Mouse (Mus musculus): ENCODE results near the gene Ergic1. TPM values are rescaled to one million over a fixed set of nuclear protein-coding genes. Genes with fewer than 3 reads are reported as not detected.

Gene Ergic1
- 97.3 and 102 TPM in 2 replicates for polyA plus RNA-seq (2015; fragmentation: Nextera tagmentation; extraction: Ambion mirVana)

GRCm38 (mm10) chr17:26561290-26561640, at the start of gene Ergic1:
TSS of gene Ergic1 (plus strand) at chr17:26561489.
- Histone ChIP-seq H3K9me3 (no peaks in the 10 kb centered on the region), H3K27ac (peak within 1 kb of the TSS; percentile 69), H3K27me3 (no peaks in the 10 kb centered on the region), H3K9ac (peak within 1 kb of the TSS; percentile 57), H3K36me3 (peaks cover 7% of the 10 kb centered on the region; the same call in 1 of the 2 replicates), H3K4me3 (peak within 1 kb of the TSS; percentile 71), H3K4me1 (peaks cover 28% of the 10 kb centered on the region), H3K4me2 (peak within 1 kb of the TSS; percentile 61)
- ATAC-seq (ENCODE audit: borderline replicate concordance, extremely low read depth, low FRiP score, low TSS enrichment) = peak; percentile 98
- 1% methylated on average over 22 of the region's 36 CpGs for WGBS

DNA sequence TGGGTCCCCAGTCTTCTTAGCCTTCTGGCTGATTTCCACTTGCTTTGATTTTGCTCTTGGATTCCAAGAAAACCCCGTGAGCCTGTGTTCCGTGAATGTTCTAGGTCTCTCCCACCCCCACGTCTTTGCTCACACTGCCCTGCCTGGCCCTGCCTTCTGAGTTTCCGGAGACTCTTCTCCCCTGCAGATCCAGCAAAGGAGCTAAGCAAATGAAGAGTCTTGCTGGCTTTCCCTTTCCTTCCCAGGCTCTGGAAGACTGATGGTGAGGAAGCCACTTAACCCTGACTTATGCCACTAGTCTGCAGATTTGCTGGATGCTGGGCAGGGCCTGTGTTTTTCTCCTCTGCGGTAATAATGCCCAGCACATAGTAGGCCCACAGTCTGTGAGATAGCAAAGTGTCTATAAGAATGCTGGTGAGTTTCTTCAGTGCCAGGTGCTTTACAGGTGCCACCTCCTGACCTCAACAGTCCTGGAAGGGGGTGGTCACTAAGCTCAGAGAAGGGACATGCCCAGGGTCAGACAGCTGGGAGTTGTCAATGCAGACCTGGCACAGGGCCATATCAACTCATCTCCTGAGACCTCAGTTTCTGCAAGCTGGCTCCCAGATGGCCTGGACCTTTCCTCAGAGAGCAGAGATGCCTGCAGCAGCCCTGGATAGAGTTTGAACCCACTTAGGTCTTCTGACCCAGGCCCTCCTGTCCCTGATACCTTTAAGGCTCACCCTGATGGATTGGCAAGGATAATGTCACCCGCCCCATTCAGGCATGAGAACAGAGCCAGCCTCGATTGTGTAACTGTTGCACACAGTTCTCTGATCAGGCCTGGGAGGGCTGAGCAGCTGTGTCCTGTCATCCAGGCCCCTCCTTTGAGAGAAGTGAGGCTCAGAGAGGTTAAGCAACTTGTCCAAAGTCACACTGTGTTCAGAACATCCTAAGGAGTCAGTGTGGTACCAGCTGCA, 49.2 kb upstream of the Ergic1 start:
- H3K4me3 ChIP-seq = no peak overlapping the region
- no peak overlapping the region for H3K4me2 ChIP-seq
- peak; percentile 16; the same call in 1 of the 2 replicates for ATAC-seq (ENCODE audit: borderline replicate concordance, extremely low read depth, low FRiP score, low TSS enrichment)
- peaks cover 48% of the 10 kb centered on the region for H3K4me1 ChIP-seq
- no peaks in the 10 kb centered on the region for H3K27me3 ChIP-seq
- WGBS = 48% methylated on average over 7 of the region's 7 CpGs
- no peak overlapping the region for H3K9ac ChIP-seq
- no peaks in the 10 kb centered on the region for H3K9me3 ChIP-seq
- peak overlapping the region; percentile 72 for H3K27ac ChIP-seq
- H3K36me3 ChIP-seq = no peaks in the 10 kb centered on the region

DNA sequence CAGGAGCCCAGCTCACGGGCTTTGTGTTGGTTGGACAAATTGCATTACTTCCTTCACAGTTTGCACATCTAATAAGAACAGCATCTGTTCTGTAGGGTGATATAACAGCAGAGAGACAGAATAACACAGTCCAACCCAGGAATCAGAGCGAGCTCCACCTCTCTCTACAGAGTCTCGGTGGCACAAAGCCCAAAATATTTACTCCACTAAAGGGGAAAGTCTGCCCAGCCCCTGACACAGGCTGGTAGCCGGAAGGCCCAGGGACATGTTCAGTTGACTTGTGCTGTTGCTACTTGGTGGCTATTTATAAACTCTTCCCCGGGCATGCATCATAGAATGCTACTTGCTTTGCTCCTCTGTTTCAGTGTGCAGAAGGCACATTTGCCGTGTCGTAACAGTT, 48.3 kb upstream of the Ergic1 start:
- Histone ChIP-seq H3K4me1 (peaks cover 47% of the 10 kb centered on the region), H3K36me3 (no peaks in the 10 kb centered on the region), H3K27me3 (no peaks in the 10 kb centered on the region), H3K27ac (peak overlapping the region; percentile 72), H3K9me3 (no peaks in the 10 kb centered on the region), H3K4me2 (no peak overlapping the region), H3K9ac (no peak overlapping the region), H3K4me3 (no peak overlapping the region)
- ATAC-seq (ENCODE audit: borderline replicate concordance, extremely low read depth, low FRiP score, low TSS enrichment) = no peak
- WGBS = 41% methylated on average over 7 of the region's 7 CpGs

- 80% methylated on average over 6 of the region's 6 CpGs for WGBS
- Histone ChIP-seq H3K9me3 (no peaks in the 10 kb centered on the region), H3K4me1 (peaks cover 47% of the 10 kb centered on the region), H3K4me3 (no peak overlapping the region), H3K4me2 (no peak overlapping the region), H3K27ac (peak overlapping the region; percentile 72; the same call in 1 of the 2 replicates), H3K27me3 (no peaks in the 10 kb centered on the region), H3K9ac (no peak overlapping the region), H3K36me3 (no peaks in the 10 kb centered on the region)
- ATAC-seq (ENCODE audit: borderline replicate concordance, extremely low read depth, low FRiP score, low TSS enrichment) = no peak
These were observed 47.6 kb upstream of the Ergic1 start for GRCm38 (mm10) chr17:26513459-26514290.

- Histone ChIP-seq H3K9ac (no peak overlapping the region), H3K4me2 (no peak overlapping the region)
These were observed 46.7 kb upstream of the Ergic1 start for GRCm38 (mm10) chr17:26514581-26515030.

DNA sequence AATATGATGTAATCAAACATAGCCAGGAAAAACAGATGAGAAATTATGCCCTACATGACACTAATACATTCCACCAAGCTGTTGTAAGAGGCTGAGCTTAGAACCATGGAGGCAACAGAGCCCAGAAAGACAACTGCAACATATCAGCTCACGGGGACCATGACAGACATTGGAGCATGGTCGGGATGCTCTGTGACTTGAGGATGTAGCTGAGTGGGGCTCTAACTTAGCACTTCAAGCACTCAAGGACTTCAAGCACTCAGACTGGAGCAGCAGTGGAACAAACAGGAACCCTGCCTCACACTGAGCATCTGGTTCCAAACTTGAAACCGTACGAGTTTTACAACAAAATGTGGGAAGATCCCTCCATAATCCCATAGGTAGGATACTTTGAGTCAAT, 45.6 kb upstream of the Ergic1 start:
- Histone ChIP-seq H3K4me3 (no peak overlapping the region), H3K36me3 (no peaks in the 10 kb centered on the region), H3K9ac (no peak overlapping the region), H3K4me2 (no peak overlapping the region), H3K27me3 (no peaks in the 10 kb centered on the region), H3K4me1 (peaks cover 31% of the 10 kb centered on the region), H3K27ac (no peak overlapping the region), H3K9me3 (no peaks in the 10 kb centered on the region)
- 59% methylated on average over 4 of the region's 4 CpGs for WGBS
- no peak for ATAC-seq (ENCODE audit: borderline replicate concordance, extremely low read depth, low FRiP score, low TSS enrichment)

More at GRCm38 (mm10) chr17:26514581-26515030, 46.7 kb upstream of the Ergic1 start:
- Histone ChIP-seq H3K9me3 (no peaks in the 10 kb centered on the region), H3K36me3 (no peaks in the 10 kb centered on the region), H3K27ac (no peak overlapping the region), H3K4me1 (peaks cover 40% of the 10 kb centered on the region), H3K4me3 (no peak overlapping the region), H3K27me3 (no peaks in the 10 kb centered on the region)
- WGBS = 85% methylated on average over 3 of the region's 3 CpGs
- ATAC-seq (ENCODE audit: borderline replicate concordance, extremely low read depth, low FRiP score, low TSS enrichment) = no peak

DNA sequence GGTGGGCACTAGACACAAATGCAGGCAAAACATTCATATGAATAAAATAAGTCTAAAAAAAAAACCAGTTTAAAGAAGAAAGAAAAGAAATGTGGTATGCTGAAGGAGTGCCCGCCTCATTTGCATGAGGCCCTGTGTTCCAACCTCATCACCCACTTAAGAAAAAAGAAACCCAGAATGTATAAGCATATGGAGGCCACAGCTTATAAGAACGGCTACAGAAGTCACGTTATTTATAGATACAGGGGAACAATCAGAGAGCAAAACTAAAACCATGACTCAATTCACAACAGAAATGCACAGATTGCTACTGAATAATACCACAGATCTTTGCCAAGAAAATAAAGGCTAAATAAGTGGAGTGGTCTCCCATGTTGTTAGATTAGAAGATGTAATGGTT, 43.0 kb upstream of the Ergic1 start:
- Histone ChIP-seq H3K4me2 (no peak overlapping the region), H3K4me1 (peaks cover 7% of the 10 kb centered on the region; the same call in 1 of the 2 replicates), H3K27me3 (no peaks in the 10 kb centered on the region), H3K27ac (no peak overlapping the region), H3K9ac (no peak overlapping the region), H3K9me3 (no peaks in the 10 kb centered on the region), H3K36me3 (no peaks in the 10 kb centered on the region), H3K4me3 (no peak overlapping the region)
- WGBS = 73% methylated on average over 3 of the region's 3 CpGs
- ATAC-seq (ENCODE audit: borderline replicate concordance, extremely low read depth, low FRiP score, low TSS enrichment) = no peak

- no peaks in the 10 kb centered on the region for H3K9me3 ChIP-seq
- no peak overlapping the region for H3K27ac ChIP-seq
- no peak for ATAC-seq (ENCODE audit: borderline replicate concordance, extremely low read depth, low FRiP score, low TSS enrichment)
These were observed 38.6 kb upstream of the Ergic1 start for GRCm38 (mm10) chr17:26522711-26523110.

DNA sequence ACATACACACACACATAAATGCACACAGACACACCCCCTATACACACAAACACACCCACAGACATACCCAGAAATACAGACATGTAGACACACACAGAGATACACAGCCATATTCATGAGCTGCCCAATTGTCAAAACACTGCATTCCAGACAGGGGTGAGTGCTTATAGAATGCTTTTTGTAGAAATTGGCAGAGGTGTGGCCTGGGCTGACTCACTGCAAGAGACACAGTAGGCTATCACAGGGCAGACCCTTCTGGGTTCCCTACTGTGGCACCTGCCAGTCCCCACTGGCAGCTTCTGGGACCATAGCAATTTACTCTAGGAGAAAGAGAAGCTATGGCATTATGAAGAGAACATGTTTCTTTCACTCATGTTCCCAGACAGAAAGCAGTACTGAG, 37.0 kb upstream of the Ergic1 start:
- H3K27me3 ChIP-seq = no peaks in the 10 kb centered on the region
- no peak overlapping the region for H3K27ac ChIP-seq
- no peak overlapping the region for H3K4me2 ChIP-seq
- H3K4me1 ChIP-seq = no peaks in the 10 kb centered on the region
- no peaks in the 10 kb centered on the region for H3K9me3 ChIP-seq
- no peak overlapping the region for H3K4me3 ChIP-seq
- no peak for ATAC-seq (ENCODE audit: borderline replicate concordance, extremely low read depth, low FRiP score, low TSS enrichment)
- no peak overlapping the region for H3K9ac ChIP-seq
- no peaks in the 10 kb centered on the region for H3K36me3 ChIP-seq

More at GRCm38 (mm10) chr17:26522711-26523110, 38.6 kb upstream of the Ergic1 start:
- Histone ChIP-seq H3K27me3 (no peaks in the 10 kb centered on the region), H3K36me3 (no peaks in the 10 kb centered on the region), H3K9ac (no peak overlapping the region), H3K4me1 (no peaks in the 10 kb centered on the region), H3K4me3 (no peak overlapping the region), H3K4me2 (no peak overlapping the region)
- WGBS = 44% methylated on average over 4 of the region's 4 CpGs

DNA sequence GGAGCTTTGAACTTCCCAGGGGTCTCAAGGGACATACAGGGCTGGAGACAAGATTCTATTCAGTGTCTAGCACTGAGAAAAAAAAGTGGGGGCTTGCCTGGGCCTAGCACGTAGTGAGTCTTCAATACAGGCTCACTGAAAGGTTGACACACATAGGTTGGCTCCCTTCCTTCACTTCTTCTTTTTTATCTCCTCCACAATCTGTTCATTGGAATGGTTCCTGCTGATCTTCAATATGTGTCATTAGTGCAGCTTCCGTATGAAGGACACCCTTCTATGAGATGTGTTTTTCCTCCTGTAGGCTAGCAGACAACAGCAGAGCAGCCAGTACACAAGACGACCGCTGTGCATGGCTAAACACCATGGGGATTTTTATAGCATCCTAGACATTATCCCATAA, 36.5 kb upstream of the Ergic1 start:
- H3K9me3 ChIP-seq = no peaks in the 10 kb centered on the region
- no peak overlapping the region for H3K27ac ChIP-seq
- peaks cover 3% of the 10 kb centered on the region; the same call in 1 of the 2 replicates for H3K4me1 ChIP-seq
- H3K27me3 ChIP-seq = no peaks in the 10 kb centered on the region
- no peaks in the 10 kb centered on the region for H3K36me3 ChIP-seq
- no peak overlapping the region for H3K9ac ChIP-seq
- ATAC-seq (ENCODE audit: borderline replicate concordance, extremely low read depth, low FRiP score, low TSS enrichment) = no peak
- whole genome bisulfite sequencing = 84% methylated on average over 4 of the region's 4 CpGs
- H3K4me3 ChIP-seq = no peak overlapping the region
- no peak overlapping the region for H3K4me2 ChIP-seq

GRCm38 (mm10) chr17:26525316-26525715, 36.0 kb upstream of the Ergic1 start:
- no peaks in the 10 kb centered on the region for H3K36me3 ChIP-seq
- H3K9ac ChIP-seq = no peak overlapping the region
- H3K4me3 ChIP-seq = no peak overlapping the region
- no peak overlapping the region for H3K27ac ChIP-seq
- no peaks in the 10 kb centered on the region for H3K9me3 ChIP-seq
- 71% methylated on average over 7 of the region's 7 CpGs for WGBS
- no peak for ATAC-seq (ENCODE audit: borderline replicate concordance, extremely low read depth, low FRiP score, low TSS enrichment)
- no peaks in the 10 kb centered on the region for H3K27me3 ChIP-seq
- no peak overlapping the region for H3K4me2 ChIP-seq
- H3K4me1 ChIP-seq = peaks cover 5% of the 10 kb centered on the region; the same call in 1 of the 2 replicates
